Mouse (Mus musculus): ENCODE data around the gene Ripor3.

DNA sequence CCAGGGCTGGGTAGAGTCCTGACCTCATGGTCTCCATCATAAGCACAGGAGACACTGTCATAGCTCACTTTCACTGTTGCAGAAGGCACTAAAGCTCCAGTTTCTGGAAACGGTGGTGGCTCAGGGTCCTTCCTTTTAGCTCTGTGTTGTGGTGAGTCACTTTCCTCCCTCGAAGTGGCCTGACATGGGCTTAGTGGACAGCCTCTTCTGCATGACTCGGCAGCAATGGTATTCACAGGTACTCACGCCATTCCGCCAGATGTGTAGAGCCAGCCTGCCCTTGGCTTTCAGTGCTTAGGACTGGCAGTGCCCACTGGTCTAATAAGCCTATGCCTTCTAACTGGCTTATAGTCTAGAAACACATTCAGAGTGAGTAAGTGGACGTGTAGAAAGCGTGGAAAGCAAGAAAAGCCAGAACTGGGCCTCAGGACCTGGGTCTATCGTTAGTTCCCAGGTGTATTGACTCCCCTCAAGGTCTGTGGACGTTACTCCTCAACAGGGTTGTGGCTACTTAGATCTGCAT is 46.6 kb downstream of the Ripor3 start:
- TF ChIP-seq CTCF (IDR thresholded peaks at IDR 0.05; ENCODE audit: borderline replicate concordance, insufficient read depth, low read depth, low read length), result no peak
- TF ChIP-seq POLR2A (IDR thresholded peaks at IDR 0.05; ENCODE audit: borderline replicate concordance, insufficient read depth, low read length), result no peak
